Mouse (Mus musculus) stomach, postnatal 0 days (tissue): Measurements from ENCODE around the gene Slc7a7.

ENCODE experiments used
- CTCF ChIP-seq: IDR thresholded peaks from 2 replicates; pipeline ENCODE4 v1.5.1; 2016; ENCODE audit warnings: antibody characterized with exemption, low read depth, mild to moderate bottlenecking, moderate library complexity
- EP300 ChIP-seq: optimal IDR thresholded peaks from 2 replicates; pipeline ENCODE3; 2016; ENCODE audit warnings: antibody characterized with exemption

GRCm38 (mm10) chr14:54462146-54462545 is 44.6 kb upstream of the Slc7a7 start:
- TF ChIP-seq CTCF, result no peak
- no peak for TF ChIP-seq EP300
